Mouse (Mus musculus) megakaryocyte, embryonic 14.5 days (primary cell): ENCODE data around the gene Tmem150c. TPM values are rescaled to one million over a fixed set of nuclear protein-coding genes. Genes with fewer than 3 reads are reported as not detected.

Source experiments
- H3K27me3 ChIP-seq: replicated peaks from 2 replicates; pipeline ENCODE3; 2012; ENCODE audit warnings: inconsistent platforms
- H3K36me3 ChIP-seq: replicated peaks from 2 replicates; pipeline ENCODE3; 2012; ENCODE audit warnings: low read length, inconsistent platforms, mixed read lengths
- H3K4me1 ChIP-seq: 2 replicates; pipeline ENCODE4 v1.6.1; 2012; ENCODE audit warnings: inconsistent platforms
- H3K4me3 ChIP-seq: replicated peaks from 2 replicates; pipeline ENCODE3; 2012; ENCODE audit warnings: moderate library complexity, mild to moderate bottlenecking, inconsistent platforms
- H3K9me3 ChIP-seq: 2 replicates; pipeline ENCODE4 v1.6.1; 2012; ENCODE audit warnings: inconsistent platforms
- FLI1 ChIP-seq: IDR thresholded peaks from 2 replicates; pipeline ENCODE4 v1.6.1; 2012; ENCODE audit warnings: low read length, inconsistent platforms, mixed read lengths
- GATA1 ChIP-seq: IDR thresholded peaks from 3 replicates; pipeline ENCODE4 v1.6.1; 2012; ENCODE audit warnings: mixed read lengths, low read length, inconsistent platforms, borderline replicate concordance
- polyA plus RNA-seq: library from polyadenylated mRNA; stranded (reverse); fragments of >175 nt; gene quantifications from 2 replicates; pipeline ENCODE4 v1.2.3, GENCODE M21; 2012; ENCODE audit warnings: low replicate concordance; ENCODE audit not compliant: insufficient read depth

Gene Tmem150c
- polyA plus RNA-seq, 1 experiment = 0.11 TPM

DNA sequence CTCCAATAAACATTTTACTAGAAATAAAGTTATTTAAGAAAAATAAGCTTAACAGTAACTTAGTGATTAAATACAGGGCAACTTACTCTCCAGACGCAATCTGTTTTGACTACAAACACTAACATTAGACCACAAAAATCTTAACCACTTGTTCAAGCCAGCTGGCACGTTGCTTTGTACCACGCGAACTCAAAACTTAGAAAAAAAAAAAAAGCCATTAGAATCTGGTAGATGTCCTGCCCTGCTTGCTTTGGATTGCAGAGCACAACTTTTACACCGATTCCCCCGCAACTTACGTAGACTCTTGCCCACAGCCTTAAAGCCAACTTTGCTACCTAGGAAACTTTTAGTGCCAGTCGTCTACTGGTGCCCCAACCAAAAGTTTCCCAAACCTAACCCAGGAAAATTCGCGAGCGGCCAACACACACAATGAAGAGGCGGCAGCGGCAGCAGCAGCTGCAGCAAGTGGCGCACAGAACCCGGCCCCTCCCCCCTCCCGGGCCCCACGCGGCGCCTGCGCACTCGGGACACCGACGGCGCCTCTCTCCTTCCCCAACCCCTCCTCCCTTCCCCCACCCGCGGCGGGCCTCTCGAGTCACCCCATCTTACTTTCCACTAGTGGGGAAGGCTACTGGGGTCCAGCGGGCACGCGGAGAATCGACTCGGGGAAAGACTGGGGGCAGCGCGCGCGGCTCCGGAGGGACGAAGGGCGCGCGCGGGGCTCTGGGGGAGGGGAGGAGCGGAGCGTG, 121.5 kb downstream of the Tmem150c start:
- Histone ChIP-seq H3K9me3 (no peaks in the 10 kb centered on the region), H3K36me3 (peaks cover 49% of the 10 kb centered on the region)
- TF ChIP-seq GATA1 (no peak), FLI1 (no peak)

DNA sequence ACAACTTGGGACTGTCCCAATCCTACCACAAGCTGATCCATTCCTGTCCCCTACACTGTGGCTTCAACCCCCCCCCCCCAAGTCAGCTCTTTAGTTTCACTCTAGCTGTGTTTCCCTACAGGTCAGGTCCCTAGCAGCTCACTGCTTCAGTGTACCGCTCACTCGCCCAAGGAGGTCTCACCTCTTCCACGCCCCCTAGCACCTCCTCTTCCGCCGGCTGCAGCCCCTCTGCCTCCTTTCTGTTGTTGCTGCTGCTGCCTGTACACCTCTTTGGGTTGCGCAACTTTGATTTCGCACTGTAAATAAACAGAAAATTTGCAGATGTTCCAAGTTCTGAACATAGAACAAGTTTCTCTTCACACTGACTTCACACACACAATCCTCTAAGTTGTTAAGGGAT, 122.9 kb downstream of the Tmem150c start:
- Histone ChIP-seq H3K27me3 (no peaks in the 10 kb centered on the region), H3K4me1 (peaks cover 44% of the 10 kb centered on the region), H3K9me3 (no peaks in the 10 kb centered on the region), H3K36me3 (peaks cover 59% of the 10 kb centered on the region), H3K4me3 (peak overlapping the region; percentile 87)
- TF ChIP-seq GATA1 = no peak

More for the DNA sequence above, 121.5 kb downstream of the Tmem150c start:
- Histone ChIP-seq H3K4me1 (peaks cover 57% of the 10 kb centered on the region), H3K4me3 (peak overlapping the region; percentile 99), H3K27me3 (no peaks in the 10 kb centered on the region)

DNA sequence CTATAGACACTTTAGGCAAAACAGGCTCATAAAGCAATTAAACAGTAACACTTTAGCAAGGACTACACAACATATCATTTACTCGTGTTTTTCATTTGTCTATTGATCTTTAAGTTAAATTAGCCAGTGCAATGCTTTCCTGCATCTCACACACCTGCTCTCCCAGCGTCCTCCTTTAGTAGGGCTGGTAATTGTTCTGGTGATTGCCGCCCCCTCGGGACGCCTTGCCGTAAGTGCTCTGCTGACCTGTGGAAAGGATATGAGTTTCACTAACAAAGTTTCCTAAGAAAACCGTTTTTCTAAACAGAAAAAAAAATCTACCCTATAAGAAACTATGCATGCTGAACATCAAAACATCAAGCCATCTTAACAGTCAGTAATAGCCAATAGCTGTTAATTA, 123.7 kb downstream of the Tmem150c start:
- Histone ChIP-seq H3K27me3 (no peaks in the 10 kb centered on the region), H3K9me3 (no peaks in the 10 kb centered on the region), H3K4me3 (no peak overlapping the region), H3K36me3 (peaks cover 63% of the 10 kb centered on the region), H3K4me1 (peaks cover 36% of the 10 kb centered on the region)
- TF ChIP-seq GATA1 (no peak), FLI1 (no peak)

DNA sequence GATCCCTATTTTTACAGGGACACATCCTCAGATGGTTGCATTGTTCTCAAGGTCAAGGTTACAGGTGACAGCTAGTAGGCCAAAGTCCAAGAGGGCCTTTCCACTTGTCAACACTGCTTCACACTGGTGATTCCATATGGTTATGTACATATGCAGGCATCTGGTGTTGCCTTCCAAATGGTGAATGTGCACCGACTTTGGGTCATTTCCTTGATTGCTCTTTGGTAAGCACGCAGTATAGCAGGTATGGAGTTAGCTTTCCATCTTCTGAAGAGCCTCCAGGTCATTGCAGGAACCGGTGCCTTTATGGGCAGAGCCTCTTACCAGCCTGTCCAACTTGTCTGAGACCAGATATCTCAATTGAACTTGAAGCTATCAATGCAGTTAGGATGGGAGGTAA, 127.0 kb downstream of the Tmem150c start:
- H3K27me3 ChIP-seq = no peaks in the 10 kb centered on the region
- H3K36me3 ChIP-seq = peaks cover 63% of the 10 kb centered on the region
- no peaks in the 10 kb centered on the region for H3K9me3 ChIP-seq
- no peak for TF ChIP-seq FLI1
- no peak for TF ChIP-seq GATA1
- peaks cover 35% of the 10 kb centered on the region for H3K4me1 ChIP-seq
- H3K4me3 ChIP-seq = no peak overlapping the region

DNA sequence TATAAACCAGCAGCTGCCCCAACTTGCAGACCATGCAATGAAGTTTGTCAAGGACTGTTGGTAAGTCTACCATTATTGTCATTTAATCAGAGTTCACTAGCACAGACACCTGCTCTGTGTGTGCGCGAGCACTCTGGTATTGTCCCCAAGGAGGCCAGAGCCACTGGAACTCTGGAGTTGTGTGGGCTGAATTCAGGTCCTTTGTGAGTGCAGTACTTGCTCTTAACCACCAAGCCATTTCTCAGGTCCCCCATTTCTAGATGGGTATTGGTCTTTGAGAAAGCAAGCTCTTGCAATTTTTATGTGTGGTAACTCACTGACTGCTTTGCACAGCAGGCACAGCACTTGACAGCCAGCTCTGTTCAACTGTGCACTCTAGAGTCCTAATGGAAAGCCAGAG, 127.5 kb downstream of the Tmem150c start:
- no peak for TF ChIP-seq FLI1
- TF ChIP-seq GATA1 = no peak
- H3K4me3 ChIP-seq = no peak overlapping the region
- peaks cover 58% of the 10 kb centered on the region for H3K36me3 ChIP-seq
- H3K27me3 ChIP-seq = no peaks in the 10 kb centered on the region
- H3K4me1 ChIP-seq = peaks cover 30% of the 10 kb centered on the region
- H3K9me3 ChIP-seq = no peaks in the 10 kb centered on the region

DNA sequence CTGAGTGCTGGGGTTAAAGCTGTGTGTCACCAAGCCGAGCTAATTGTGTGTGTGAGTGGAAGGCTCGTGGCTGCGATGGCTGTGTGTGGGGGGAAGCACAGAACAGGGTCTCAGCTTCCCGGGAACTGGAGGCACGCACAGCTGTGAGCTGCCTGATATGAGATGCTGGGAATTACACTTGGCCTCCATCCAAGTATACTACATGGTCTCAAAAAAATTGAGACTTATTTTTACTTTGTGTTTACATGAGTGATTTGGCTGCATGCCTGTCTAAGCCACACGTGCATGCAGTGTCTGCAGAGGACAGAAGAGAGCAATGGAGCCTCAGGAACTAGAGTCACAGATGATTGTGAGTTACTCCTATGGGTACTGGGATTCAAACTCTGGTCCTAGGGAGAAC, 129.5 kb downstream of the Tmem150c start:
- no peaks in the 10 kb centered on the region for H3K9me3 ChIP-seq
- H3K27me3 ChIP-seq = no peaks in the 10 kb centered on the region
- TF ChIP-seq FLI1 (no peak), GATA1 (no peak)
- H3K4me1 ChIP-seq = peaks cover 17% of the 10 kb centered on the region
- H3K4me3 ChIP-seq = peak overlapping the region; percentile 28
- peaks cover 38% of the 10 kb centered on the region for H3K36me3 ChIP-seq

Other genes with a start within 250 kb of the Tmem150c start
- gene Hnrnpd, start 180.9 kb downstream of the Tmem150c start, polyA plus RNA-seq = 145 and 260 TPM in 2 replicates
- gene 4930524J08Rik, start 180.7 kb downstream of the Tmem150c start, polyA plus RNA-seq = 2.5 TPM in 1 of 2 replicates, not detected in the other
- gene Hnrnpdl, start 120.1 kb downstream of the Tmem150c start, polyA plus RNA-seq = 52.5 and 67.8 TPM in 2 replicates
- gene Enoph1, start 119.8 kb downstream of the Tmem150c start, polyA plus RNA-seq = 17.0 and 25.2 TPM in 2 replicates